Mouse (Mus musculus) erythroblast, embryonic 14.5 days (primary cell): ENCODE results near the gene Magi1.

Source experiments
- GATA1 ChIP-seq: IDR thresholded peaks from 2 replicates; pipeline ENCODE4 v1.6.1; 2012; ENCODE audit warnings: low read length, inconsistent platforms, mixed read lengths
- TAL1 ChIP-seq: IDR thresholded peaks from 3 replicates; pipeline ENCODE4 v1.6.1; 2012; ENCODE audit warnings: low read length, inconsistent platforms, mixed read lengths

- TF ChIP-seq TAL1 (no peak), GATA1 (no peak)
These were observed 200.3 kb downstream of the Magi1 start for GRCm38 (mm10) chr6:94083459-94083858.
